Comparison of ENCODE assay signal across 8 mouse cellular contexts in the genomic region with DNA sequence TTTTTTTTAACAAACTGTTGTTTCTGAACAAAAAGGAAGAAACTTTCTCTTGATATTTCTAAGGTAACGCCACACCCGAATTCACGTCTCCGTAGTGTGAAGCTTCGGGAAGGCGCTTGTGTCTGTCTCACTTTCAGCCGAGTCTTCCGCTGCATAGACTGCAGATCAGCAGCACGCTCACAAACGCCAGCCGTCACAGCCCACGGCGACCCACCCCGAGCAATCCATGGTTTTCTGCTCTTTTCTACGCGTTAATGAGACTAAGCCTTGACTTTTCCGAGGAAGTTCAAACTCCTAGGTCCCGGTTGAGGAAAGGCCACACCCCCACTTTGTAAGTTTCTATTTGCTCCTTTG. TPM values are rescaled to one million over a fixed set of nuclear protein-coding genes. Genes with fewer than 3 reads are reported as not detected.
DNase-seq lines count a peak whose midpoint lies in the region; ATAC-seq and TF ChIP-seq lines count a peak whose summit lies in the region.

No protein-coding gene starts in this region.

- no peak for TF ChIP-seq POLR2A in lung, adult 2 months (IDR thresholded peaks at IDR 0.05; ENCODE audit: borderline replicate concordance, extremely low read depth, low read depth, low read length)
- TF ChIP-seq POLR2A in embryonic fibroblast, embryonic 13.5 days (IDR thresholded peaks at IDR 0.05; ENCODE audit: low read depth, low read length): peak; percentile 58

- H3K36me3 ChIP-seq in limb, embryonic 10.5 days: peaks cover 8% of the 10 kb centered on the region
- H3K36me3 ChIP-seq in neural tube, embryonic 15.5 days: no peaks in the 10 kb centered on the region

- H3K4me3 ChIP-seq in lung, adult 2 months (replicated peaks; ENCODE audit: extremely low read depth, low read depth, low read length): peak overlapping the region; percentile 74
- peak overlapping the region; percentile 84 for H3K4me3 ChIP-seq in embryonic fibroblast, embryonic 13.5 days (ENCODE audit: insufficient read depth, low read length)
- H3K4me3 ChIP-seq in limb, embryonic 10.5 days: peak overlapping the region; percentile 72
- peak overlapping the region; percentile 76 for H3K4me3 ChIP-seq in neural tube, embryonic 15.5 days (replicated peaks)

- peaks cover 2% of the 10 kb centered on the region; the same call in 1 of the 2 replicates for H3K4me1 ChIP-seq in lung, adult 2 months (ENCODE audit: control insufficient read depth, insufficient read depth, low read length)
- no peaks in the 10 kb centered on the region; the same call in 1 of the 2 replicates for H3K4me1 ChIP-seq in embryonic fibroblast, embryonic 13.5 days (ENCODE audit: control insufficient read depth, insufficient read depth, low read length)
- peaks cover 10% of the 10 kb centered on the region for H3K4me1 ChIP-seq in limb, embryonic 10.5 days
- H3K4me1 ChIP-seq in neural tube, embryonic 15.5 days: peaks cover 10% of the 10 kb centered on the region

- peak; percentile 34; the same call in 1 of the 2 replicates for ATAC-seq in neural tube, embryonic 15.5 days (ENCODE audit: low FRiP score)

- TF ChIP-seq CTCF in lung, adult 2 months (IDR thresholded peaks at IDR 0.05; ENCODE audit: insufficient read depth, low read length): no peak
- no peak for TF ChIP-seq CTCF in embryonic fibroblast, embryonic 13.5 days (IDR thresholded peaks at IDR 0.05; ENCODE audit: borderline replicate concordance, insufficient read depth, low read length)

- 0 out of 2 replicates have a peak overlapping the region, but pooled peaks have one; percentile 17 for H3K9ac ChIP-seq in neural tube, embryonic 15.5 days (replicated peaks)

- peak overlapping the region; percentile 93 for H3K4me2 ChIP-seq in neural tube, embryonic 15.5 days

- 0% methylated on average over 18 of the region's 18 CpGs for WGBS in lung, adult 2 months
- under 1% methylated on average over 18 of the region's 18 CpGs for WGBS in limb, embryonic 10.5 days
- under 1% methylated on average over 18 of the region's 18 CpGs for WGBS in neural tube, embryonic 15.5 days

- no peaks in the 10 kb centered on the region; the same call in 1 of the 2 replicates for H3K9me3 ChIP-seq in limb, embryonic 10.5 days (replicated peaks)
- H3K9me3 ChIP-seq in neural tube, embryonic 15.5 days (replicated peaks): no peaks in the 10 kb centered on the region

- DNase-seq in lung, adult 2 months: no peak
- no peak for DNase-seq in lung, adult 18-20 months
- DNase-seq in limb, embryonic 10.5 days (ENCODE audit: low spot score): no peak
- no peak for DNase-seq in cerebellum, postnatal 10 days
- DNase-seq in natural killer cell, adult 2 months (ENCODE audit: low spot score in 2 of 2): no peak
- no peak for DNase-seq in right cerebral cortex, postnatal 36 days (ENCODE audit: low spot score in 2 of 2)

- H3K27ac ChIP-seq in embryonic fibroblast, embryonic 13.5 days (ENCODE audit: insufficient read depth, low read length): 0 out of 2 replicates have a peak overlapping the region, but pooled peaks have one; percentile 3
- peak overlapping the region; percentile 83 for H3K27ac ChIP-seq in limb, embryonic 10.5 days
- no peak overlapping the region; the same call in 1 of the 2 replicates for H3K27ac ChIP-seq in neural tube, embryonic 15.5 days (replicated peaks)

- H3K27me3 ChIP-seq in limb, embryonic 10.5 days (ENCODE audit: low read depth, poor library complexity, severe bottlenecking): no peaks in the 10 kb centered on the region
- H3K27me3 ChIP-seq in neural tube, embryonic 15.5 days (replicated peaks): no peaks in the 10 kb centered on the region

RNA-seq across cellular contexts. Expression of a gene that starts 44.0 kb away (rescaled TPM):
- 3.7 and 4.9 TPM in 2 replicates for polyA plus RNA-seq in lung, adult 2 months (2012; rRNA removed)
- polyA plus RNA-seq in embryonic fibroblast, embryonic 13.5 days (2011; ENCODE audit: insufficient read length, low read depth, missing spikeins): 32.3 and 36.1 TPM in 2 replicates
- 19.4 and 21.7 TPM in 2 replicates for polyA plus RNA-seq in limb, embryonic 10.5 days (2016; fragmentation: Nextera tagmentation; extraction: Ambion mirVana)
- 15.6 and 16.0 TPM in 2 replicates for polyA plus RNA-seq in neural tube, embryonic 15.5 days (2015; fragmentation: Nextera tagmentation; extraction: Ambion mirVana)
